Mouse (Mus musculus): ENCODE data around the gene Grik5.

DNA sequence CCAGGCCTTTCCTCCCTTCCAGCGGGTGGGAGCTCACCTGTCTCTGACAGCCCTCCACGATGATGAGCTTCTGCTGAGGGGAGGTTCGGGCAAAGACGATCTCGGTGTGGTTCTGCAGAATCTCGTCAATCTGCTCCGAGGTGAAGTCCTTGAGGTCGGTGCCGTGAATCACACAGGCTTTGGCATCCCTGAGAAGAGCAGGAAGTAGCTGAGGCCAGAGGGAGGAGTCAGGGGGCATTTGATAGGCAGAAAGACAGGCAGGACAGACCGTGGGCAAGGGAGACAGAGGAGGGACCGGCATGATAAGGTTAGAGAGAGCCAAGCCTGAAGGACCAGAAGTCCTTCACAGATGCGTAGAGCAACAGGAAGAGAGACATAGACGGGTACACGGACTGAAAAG is 84.2 kb downstream of the Grik5 start:
- TF ChIP-seq CTCF (IDR thresholded peaks at IDR 0.05; ENCODE audit: low read depth) (no peak), EP300 (optimal IDR thresholded peaks at IDR 0.05) (no peak)
